Mouse (Mus musculus) thymus, adult 2 months (tissue): ENCODE measurements at regions not wholly inside any gene's neighbourhood (a gene's known extent, or its start where the extent isn't known, plus 50 kb on each side); places are given as distances from the start of the nearest gene placed in this dataset.

Source experiments
- CTCF ChIP-seq: fragments of 200-500 bp; IDR thresholded peaks from 2 replicates; pipeline ENCODE4 v1.5.1; 2012; ENCODE audit warnings: mild to moderate bottlenecking, control low read depth, low read length, moderate library complexity, borderline replicate concordance; ENCODE audit not compliant: control insufficient read depth, poor library complexity, insufficient read depth; ENCODE audit errors: extremely low read depth
- POLR2A ChIP-seq: fragments of 200-500 bp; IDR thresholded peaks from 2 replicates; pipeline ENCODE4 v1.6.1; 2012; ENCODE audit warnings: mild to moderate bottlenecking, low read length, control low read depth, moderate library complexity; ENCODE audit not compliant: control insufficient read depth, poor library complexity, insufficient read depth; ENCODE audit errors: extremely low read depth

DNA sequence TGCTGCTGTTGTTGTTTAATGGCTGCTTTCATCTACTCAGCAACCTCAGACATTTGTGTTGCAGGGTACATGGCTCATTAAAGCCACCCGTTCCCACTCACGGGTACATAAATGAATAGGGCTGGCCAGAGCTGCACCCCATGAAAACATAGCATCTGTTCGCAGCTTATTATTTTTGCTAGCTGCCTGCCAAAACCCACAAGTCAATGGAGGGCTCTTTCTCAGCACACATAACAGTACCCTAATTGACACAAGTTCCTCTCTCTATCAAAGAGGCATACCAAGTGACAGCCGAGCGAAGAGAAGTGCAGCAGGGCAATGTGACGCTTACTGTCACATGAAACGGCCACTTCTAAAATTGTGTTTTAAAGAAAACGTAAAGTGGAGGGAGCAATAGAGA, 57.0 kb upstream of the Pdk3 start:
- no peak for TF ChIP-seq CTCF
- TF ChIP-seq POLR2A = no peak
